Mouse (Mus musculus) CH12.LX (cell line): ENCODE results near the gene Cbfa2t2. TPM values are rescaled to one million over a fixed set of nuclear protein-coding genes. Genes with fewer than 3 reads are reported as not detected.

Experiments
- DNase-seq: peaks from one replicate; pipeline ENCODE4 v3.0.0-alpha.2; 2013; ENCODE audit errors: extremely low read depth
- H3K27ac ChIP-seq: 2 replicates; pipeline ENCODE4 v1.5.1; 2012; ENCODE audit warnings: low read depth, mild to moderate bottlenecking, control low read depth, moderate library complexity; ENCODE audit not compliant: insufficient read depth
- H3K27me3 ChIP-seq: replicated peaks from 2 replicates; pipeline ENCODE3; 2012; ENCODE audit warnings: inconsistent platforms
- H3K36me3 ChIP-seq, 2 experiments: replicated peaks in 1 of 2; 2 replicates each; pipeline versions ENCODE3 to v1.6.1; 2012; ENCODE audit warnings: inconsistent platforms in 1 of 2, low read length in 1 of 2, mild to moderate bottlenecking in 1 of 2, mixed read lengths in 1 of 2, moderate library complexity in 1 of 2; ENCODE audit not compliant: control insufficient read depth in 1 of 2, insufficient read depth in 1 of 2
- H3K4me1 ChIP-seq, 2 experiments: 2 replicates each; pipeline ENCODE4 v1.6.1; 2012; ENCODE audit warnings: inconsistent platforms in 1 of 2, moderate library complexity in 1 of 2; ENCODE audit not compliant: insufficient read depth in 2 of 2, control insufficient read depth in 1 of 2
- H3K4me2 ChIP-seq: 2 replicates; pipeline ENCODE4 v1.6.1; 2012; ENCODE audit warnings: low read depth, mild to moderate bottlenecking, control low read depth; ENCODE audit not compliant: poor library complexity, insufficient read depth, severe bottlenecking
- H3K4me3 ChIP-seq, 3 experiments: fragments of 150-350 bp in 1 of 3; sonication (generic) in 1 of 3; replicated peaks in 1 of 3; 2 replicates each; pipeline versions ENCODE3 to v1.5.1; 2011 to 2012; ENCODE audit warnings: low read depth in 2 of 3, low read length in 2 of 3, mild to moderate bottlenecking in 2 of 3, moderate library complexity in 2 of 3, control low read depth in 1 of 3, improper control_type of control experiment in 1 of 3, inconsistent platforms in 1 of 3, mixed read lengths in 1 of 3; ENCODE audit not compliant: poor library complexity in 1 of 3
- H3K79me2 ChIP-seq: replicated peaks from 2 replicates; pipeline ENCODE4 v1.6.1; 2012; ENCODE audit warnings: mild to moderate bottlenecking, moderate library complexity; ENCODE audit not compliant: control insufficient read depth, poor library complexity, insufficient read depth, severe bottlenecking; ENCODE audit errors: extremely low read depth
- H3K9ac ChIP-seq: 2 replicates; pipeline ENCODE4 v1.6.1; 2012; ENCODE audit warnings: low read depth, mild to moderate bottlenecking, control low read depth, moderate library complexity; ENCODE audit not compliant: insufficient read depth
- H3K9me3 ChIP-seq: replicated peaks from 2 replicates; pipeline ENCODE3; 2012; ENCODE audit warnings: low read length, inconsistent platforms, mixed read lengths
- CHD1 ChIP-seq: IDR thresholded peaks from 2 replicates; pipeline ENCODE4 v1.6.1; 2012; ENCODE audit warnings: low read depth, low read length, improper control_type of control experiment, inconsistent platforms
- CHD2 ChIP-seq: IDR thresholded peaks from 2 replicates; pipeline ENCODE4 v1.6.1; 2011; ENCODE audit warnings: low read length, improper control_type of control experiment
- CTCF ChIP-seq, 2 experiments: IDR thresholded peaks in 1 of 2; conservative IDR thresholded peaks in 1 of 2; 2 replicates each; pipeline ENCODE4 v1.5.1; 2011 to 2012; ENCODE audit warnings: low read depth in 2 of 2, low read length in 2 of 2, improper control_type of control experiment in 1 of 2, inconsistent platforms in 1 of 2, mild to moderate bottlenecking in 1 of 2, moderate library complexity in 1 of 2
- ELF1 ChIP-seq: IDR thresholded peaks from 2 replicates; pipeline ENCODE4 v1.6.1; 2014; ENCODE audit warnings: low read depth, mild to moderate bottlenecking, inconsistent platforms, low read length, improper control_type of control experiment
- EP300 ChIP-seq: IDR thresholded peaks from 2 replicates; pipeline ENCODE4 v1.6.1; 2011; ENCODE audit warnings: low read length, improper control_type of control experiment
- HCFC1 ChIP-seq: IDR thresholded peaks from 2 replicates; pipeline ENCODE4 v1.6.1; 2012; ENCODE audit warnings: low read depth, mild to moderate bottlenecking, inconsistent platforms, low read length, improper control_type of control experiment
- KAT2A ChIP-seq: IDR thresholded peaks from 2 replicates; pipeline ENCODE4 v1.6.1; 2012; ENCODE audit warnings: low read length, improper control_type of control experiment, inconsistent platforms; ENCODE audit not compliant: insufficient replicate concordance
- MAFK ChIP-seq: IDR thresholded peaks from 2 replicates; pipeline ENCODE4 v1.6.1; 2011; ENCODE audit warnings: low read length, improper control_type of control experiment; ENCODE audit not compliant: insufficient replicate concordance
- MAX ChIP-seq: IDR thresholded peaks from 2 replicates; pipeline ENCODE4 v1.6.1; 2011; ENCODE audit warnings: low read length, improper control_type of control experiment
- MAZ ChIP-seq: IDR thresholded peaks from 2 replicates; pipeline ENCODE4 v1.6.1; 2012; ENCODE audit warnings: low read depth, mild to moderate bottlenecking, inconsistent platforms, low read length, improper control_type of control experiment, moderate library complexity
- MEF2A ChIP-seq: IDR thresholded peaks from 2 replicates; pipeline ENCODE4 v1.6.1; 2014; ENCODE audit warnings: low read depth, mild to moderate bottlenecking, inconsistent platforms, low read length, improper control_type of control experiment, borderline replicate concordance
- NELFE ChIP-seq: IDR thresholded peaks from 2 replicates; pipeline ENCODE4 v1.6.1; 2011; ENCODE audit warnings: low read depth, low read length, improper control_type of control experiment
- POLR2A ChIP-seq: IDR thresholded peaks from 2 replicates; pipeline ENCODE4 v1.6.1; 2011; ENCODE audit warnings: low read depth, mild to moderate bottlenecking, improper control_type of control experiment, low read length
- POLR2AphosphoS2 ChIP-seq: IDR thresholded peaks from 2 replicates; pipeline ENCODE4 v1.6.1; 2011; ENCODE audit warnings: low read depth, low read length, improper control_type of control experiment
- RAD21 ChIP-seq: IDR thresholded peaks from 2 replicates; pipeline ENCODE4 v1.6.1; 2011; ENCODE audit warnings: low read depth, mild to moderate bottlenecking, low read length, improper control_type of control experiment, moderate library complexity
- RCOR1 ChIP-seq: conservative IDR thresholded peaks from 2 replicates; pipeline ENCODE4 v1.6.1; 2012; ENCODE audit warnings: low read depth, mild to moderate bottlenecking, inconsistent platforms, low read length, improper control_type of control experiment
- SIN3A ChIP-seq: IDR thresholded peaks from 2 replicates; pipeline ENCODE4 v1.6.1; 2012; ENCODE audit warnings: low read length, improper control_type of control experiment, inconsistent platforms
- SMC3 ChIP-seq: IDR thresholded peaks from 2 replicates; pipeline ENCODE4 v1.6.1; 2011; ENCODE audit warnings: low read depth, low read length, improper control_type of control experiment
- UBTF ChIP-seq: IDR thresholded peaks from 2 replicates; pipeline ENCODE4 v1.6.1; 2012; ENCODE audit warnings: low read depth, mild to moderate bottlenecking, inconsistent platforms, low read length, improper control_type of control experiment, moderate library complexity
- ZC3H11A ChIP-seq: IDR thresholded peaks from 2 replicates; pipeline ENCODE4 v1.6.1; 2012; ENCODE audit warnings: low read depth, mild to moderate bottlenecking, inconsistent platforms, low read length, improper control_type of control experiment
- ZNF384 ChIP-seq: IDR thresholded peaks from 2 replicates; pipeline ENCODE4 v1.6.1; 2012; ENCODE audit warnings: low read depth, low read length, improper control_type of control experiment, inconsistent platforms
- dilution Hi-C: fragments of 300-500 bp; cut with MboI; formaldehyde crosslinking; loops from 2 replicates; pipeline ENCODE4 v1.14.3; 2020; ENCODE audit warnings: low sequenced_read_pairs; ENCODE audit not compliant: extremely low pct_unique_long_range_greater_than_20kb, extremely low pct_ligation_motif_present
- in situ Hi-C: fragments of 300-500 bp; cut with MboI; formaldehyde crosslinking; loops from 3 replicates; pipeline ENCODE4 v1.14.3; 2019; ENCODE audit warnings: low sequenced_read_pairs, low pct_ligation_motif_present, low pct_unique_long_range_greater_than_20kb, mixed read lengths
- polyA plus RNA-seq: library from polyadenylated mRNA; unstranded; fragments of >175 nt; gene quantifications from 2 replicates; pipeline ENCODE4 v1.2.1, GENCODE M21; 2012; ENCODE audit warnings: low read depth; ENCODE audit not compliant: insufficient read length
- total RNA-seq, 2 experiments: library from RNA; depleted of rRNA; stranded (reverse); fragments of 300-350 nt in 1 of 2; fragments of >200 nt in 1 of 2; gene quantifications; 2 replicates each; pipeline ENCODE4 v1.2.3; 2012 to 2014

The Cbfa2t2 gene
- total and polyA plus RNA-seq, 3 experiments = 6.0 to 12.6 (median 7.0) TPM

- Histone ChIP-seq H3K79me2 (no peaks in the 10 kb centered on the region), H3K27me3 (no peaks in the 10 kb centered on the region), H3K9me3 (no peaks in the 10 kb centered on the region), H3K36me3 (peaks cover 15 to 81% of the 10 kb centered on the region in 2 experiments), H3K27ac (no peak overlapping the region), H3K4me1 (peaks cover 0 to 10% of the 10 kb centered on the region in 2 experiments; a peak in 2 of 4 replicates), H3K4me2 (no peak overlapping the region), H3K4me3 (no peak overlapping the region), H3K9ac (no peak overlapping the region)
- DNase-seq = peak; percentile 37
- dilution Hi-C loops = no loop called here
- TF ChIP-seq ELF1 (no peak), MAX (no peak), MAFK (no peak), ZC3H11A (no peak), ZNF384 (no peak), UBTF (no peak), SIN3A (no peak), RCOR1 (no peak), POLR2A (no peak), NELFE (no peak), KAT2A (no peak), RAD21 (peak; percentile 74), SMC3 (peak; percentile 68), EP300 (no peak), MEF2A (no peak), POLR2AphosphoS2 (0 out of 2 replicates have a peak, but pooled peaks have one; percentile 22), CHD1 (no peak), CTCF (conservative IDR thresholded peaks at IDR 0.05 in 1 of 2, IDR thresholded peaks at IDR 0.05 in 1 of 2; ENCODE audit: low read depth in 2 of 2, low read length in 2 of 2) (peak in 1 of 2 experiments; percentile 75; a peak in 3 of 4 replicates)
- in situ Hi-C loops = no loop called here
These were observed 103.4 kb downstream of the Cbfa2t2 start for GRCm38 (mm10) chr2:154539720-154540119.

- Histone ChIP-seq H3K36me3 (peaks cover 6 to 81% of the 10 kb centered on the region in 2 experiments), H3K9me3 (no peaks in the 10 kb centered on the region), H3K4me2 (no peak overlapping the region), H3K4me3 (no peak overlapping the region), H3K27ac (no peak overlapping the region), H3K27me3 (no peaks in the 10 kb centered on the region), H3K9ac (no peak overlapping the region), H3K79me2 (no peaks in the 10 kb centered on the region), H3K4me1 (peaks cover 0 to 14% of the 10 kb centered on the region in 2 experiments; a peak in 2 of 4 replicates)
- TF ChIP-seq CTCF (conservative IDR thresholded peaks at IDR 0.05 in 1 of 2, IDR thresholded peaks at IDR 0.05 in 1 of 2; ENCODE audit: low read depth in 2 of 2, low read length in 2 of 2) (peak in 1 of 2 experiments; percentile 35; a peak in 2 of 4 replicates), ELF1 (no peak), SMC3 (no peak), CHD2 (no peak), EP300 (no peak), MAZ (no peak), HCFC1 (no peak), SIN3A (no peak), KAT2A (no peak)
- dilution Hi-C loops = no loop called here
- no peak for DNase-seq
- in situ Hi-C loops = no loop called here
These were observed 105.3 kb downstream of the Cbfa2t2 start for GRCm38 (mm10) chr2:154541630-154542029.
